Mouse (Mus musculus): ENCODE results near the gene Nucb1. TPM values are rescaled to one million over a fixed set of nuclear protein-coding genes. Genes with fewer than 3 reads are reported as not detected.

The Nucb1 gene
- 106 and 107 TPM in 2 replicates for polyA plus RNA-seq (2015; fragmentation: Nextera tagmentation; extraction: Ambion mirVana)

GRCm38 (mm10) chr7:45509912-45510787 is at the start of gene Nucb1:
Gene Nucb1, minus strand, starts transcription at chr7:45510406.
- no peaks in the 10 kb centered on the region for H3K9me3 ChIP-seq (ENCODE audit: control insufficient read depth, low read length)
- under 1% methylated on average over 44 of the region's 44 CpGs for WGBS
- peak within 1 kb of the TSS; percentile 68 for H3K4me3 ChIP-seq (replicated peaks; ENCODE audit: low read length)
- peak within 1 kb of the TSS; percentile 75 for H3K9ac ChIP-seq (replicated peaks; ENCODE audit: low read depth, low read length)
- ATAC-seq, result peak; percentile 93
- no peaks in the 10 kb centered on the region for H3K27me3 ChIP-seq (replicated peaks; ENCODE audit: control insufficient read depth, insufficient read depth, low read length)
- peak within 1 kb of the TSS; percentile 73 for H3K4me2 ChIP-seq (ENCODE audit: low read length)
- peak within 1 kb of the TSS; percentile 71 for H3K27ac ChIP-seq (ENCODE audit: low read length)
- peaks cover 3% of the 10 kb centered on the region for H3K36me3 ChIP-seq (ENCODE audit: control insufficient read depth, insufficient read depth)
- H3K4me1 ChIP-seq (replicated peaks; ENCODE audit: control insufficient read depth, insufficient read depth, low read length), result peaks cover 16% of the 10 kb centered on the region

- Histone ChIP-seq H3K4me1 (replicated peaks; ENCODE audit: control insufficient read depth, insufficient read depth, low read length) (no peaks in the 10 kb centered on the region), H3K4me2 (ENCODE audit: low read length) (no peak overlapping the region), H3K36me3 (ENCODE audit: control insufficient read depth, insufficient read depth) (no peaks in the 10 kb centered on the region), H3K9ac (replicated peaks; ENCODE audit: low read depth, low read length) (no peak overlapping the region), H3K4me3 (replicated peaks; ENCODE audit: low read length) (no peak overlapping the region), H3K9me3 (ENCODE audit: control insufficient read depth, low read length) (no peaks in the 10 kb centered on the region), H3K27me3 (replicated peaks; ENCODE audit: control insufficient read depth, insufficient read depth, low read length) (no peaks in the 10 kb centered on the region), H3K27ac (ENCODE audit: low read length) (no peak overlapping the region)
- 57% methylated on average over 6 of the region's 6 CpGs for WGBS
- no peak for ATAC-seq
These were observed 48.7 kb upstream of the Nucb1 start for GRCm38 (mm10) chr7:45558907-45559306.

GRCm38 (mm10) chr7:45555787-45556186 is 45.6 kb upstream of the Nucb1 start:
- no peak overlapping the region for H3K9ac ChIP-seq (replicated peaks; ENCODE audit: low read depth, low read length)
- H3K27ac ChIP-seq (ENCODE audit: low read length), result no peak overlapping the region
- no peaks in the 10 kb centered on the region for H3K36me3 ChIP-seq (ENCODE audit: control insufficient read depth, insufficient read depth)
- 29% methylated on average over 8 of the region's 8 CpGs for WGBS
- ATAC-seq, result no peak
- H3K27me3 ChIP-seq (replicated peaks; ENCODE audit: control insufficient read depth, insufficient read depth, low read length), result no peaks in the 10 kb centered on the region
- no peak overlapping the region for H3K4me2 ChIP-seq (ENCODE audit: low read length)
- H3K4me3 ChIP-seq (replicated peaks; ENCODE audit: low read length), result no peak overlapping the region
- no peaks in the 10 kb centered on the region for H3K4me1 ChIP-seq (replicated peaks; ENCODE audit: control insufficient read depth, insufficient read depth, low read length)
- no peaks in the 10 kb centered on the region for H3K9me3 ChIP-seq (ENCODE audit: control insufficient read depth, low read length)

- Histone ChIP-seq H3K27ac (ENCODE audit: low read length) (no peak within 1 kb of the TSS), H3K4me1 (replicated peaks; ENCODE audit: control insufficient read depth, insufficient read depth, low read length) (no peaks in the 10 kb centered on the region), H3K4me3 (replicated peaks; ENCODE audit: low read length) (no peak within 1 kb of the TSS), H3K9me3 (ENCODE audit: control insufficient read depth, low read length) (no peaks in the 10 kb centered on the region), H3K9ac (replicated peaks; ENCODE audit: low read depth, low read length) (no peak within 1 kb of the TSS), H3K4me2 (ENCODE audit: low read length) (no peak within 1 kb of the TSS), H3K27me3 (replicated peaks; ENCODE audit: control insufficient read depth, insufficient read depth, low read length) (no peaks in the 10 kb centered on the region), H3K36me3 (ENCODE audit: control insufficient read depth, insufficient read depth) (no peaks in the 10 kb centered on the region)
- WGBS, result 43% methylated on average over 8 of the region's 8 CpGs
- ATAC-seq, result no peak
These were observed 44.5 kb upstream of the Nucb1 start, which contains the start of gene Hsd17b14 for GRCm38 (mm10) chr7:45554744-45555143. Gene Hsd17b14, plus strand, starts transcription at chr7:45554893.

GRCm38 (mm10) chr7:45553990-45554389 is 43.8 kb upstream of the Nucb1 start:
- Histone ChIP-seq H3K27ac (ENCODE audit: low read length) (no peak overlapping the region), H3K4me2 (ENCODE audit: low read length) (no peak overlapping the region), H3K4me1 (replicated peaks; ENCODE audit: control insufficient read depth, insufficient read depth, low read length) (no peaks in the 10 kb centered on the region), H3K36me3 (ENCODE audit: control insufficient read depth, insufficient read depth) (no peaks in the 10 kb centered on the region), H3K9me3 (ENCODE audit: control insufficient read depth, low read length) (no peaks in the 10 kb centered on the region), H3K4me3 (replicated peaks; ENCODE audit: low read length) (no peak overlapping the region), H3K9ac (replicated peaks; ENCODE audit: low read depth, low read length) (no peak overlapping the region), H3K27me3 (replicated peaks; ENCODE audit: control insufficient read depth, insufficient read depth, low read length) (no peaks in the 10 kb centered on the region)
- WGBS, result 98% methylated on average over 2 of the region's 2 CpGs
- no peak for ATAC-seq

GRCm38 (mm10) chr7:45553519-45553918 is 43.3 kb upstream of the Nucb1 start:
- no peaks in the 10 kb centered on the region for H3K27me3 ChIP-seq (replicated peaks; ENCODE audit: control insufficient read depth, insufficient read depth, low read length)
- no peak overlapping the region for H3K4me3 ChIP-seq (replicated peaks; ENCODE audit: low read length)
- no peak overlapping the region for H3K4me2 ChIP-seq (ENCODE audit: low read length)
- no peaks in the 10 kb centered on the region for H3K36me3 ChIP-seq (ENCODE audit: control insufficient read depth, insufficient read depth)
- WGBS, result 68% methylated on average over 8 of the region's 8 CpGs
- no peak overlapping the region for H3K9ac ChIP-seq (replicated peaks; ENCODE audit: low read depth, low read length)
- ATAC-seq, result no peak
- no peaks in the 10 kb centered on the region for H3K9me3 ChIP-seq (ENCODE audit: control insufficient read depth, low read length)
- no peak overlapping the region for H3K27ac ChIP-seq (ENCODE audit: low read length)
- no peaks in the 10 kb centered on the region for H3K4me1 ChIP-seq (replicated peaks; ENCODE audit: control insufficient read depth, insufficient read depth, low read length)

- H3K4me2 ChIP-seq (ENCODE audit: low read length), result no peak overlapping the region
- no peak for ATAC-seq
- no peak overlapping the region for H3K27ac ChIP-seq (ENCODE audit: low read length)
- H3K4me1 ChIP-seq (replicated peaks; ENCODE audit: control insufficient read depth, insufficient read depth, low read length), result no peaks in the 10 kb centered on the region
- H3K9me3 ChIP-seq (ENCODE audit: control insufficient read depth, low read length), result no peaks in the 10 kb centered on the region
- no peak overlapping the region for H3K9ac ChIP-seq (replicated peaks; ENCODE audit: low read depth, low read length)
- no peaks in the 10 kb centered on the region for H3K27me3 ChIP-seq (replicated peaks; ENCODE audit: control insufficient read depth, insufficient read depth, low read length)
- H3K4me3 ChIP-seq (replicated peaks; ENCODE audit: low read length), result no peak overlapping the region
- 85% methylated on average over 8 of the region's 8 CpGs for WGBS
- H3K36me3 ChIP-seq (ENCODE audit: control insufficient read depth, insufficient read depth), result no peaks in the 10 kb centered on the region
These were observed 41.3 kb upstream of the Nucb1 start for GRCm38 (mm10) chr7:45551512-45551883.

- H3K4me2 ChIP-seq (ENCODE audit: low read length), result no peak overlapping the region
- no peak overlapping the region for H3K9ac ChIP-seq (replicated peaks; ENCODE audit: low read depth, low read length)
- ATAC-seq, result no peak
- no peaks in the 10 kb centered on the region for H3K36me3 ChIP-seq (ENCODE audit: control insufficient read depth, insufficient read depth)
- no peaks in the 10 kb centered on the region for H3K27me3 ChIP-seq (replicated peaks; ENCODE audit: control insufficient read depth, insufficient read depth, low read length)
- H3K4me1 ChIP-seq (replicated peaks; ENCODE audit: control insufficient read depth, insufficient read depth, low read length), result no peaks in the 10 kb centered on the region
- WGBS, result 80% methylated on average over 11 of the region's 11 CpGs
- no peak overlapping the region for H3K27ac ChIP-seq (ENCODE audit: low read length)
- H3K4me3 ChIP-seq (replicated peaks; ENCODE audit: low read length), result no peak overlapping the region
- H3K9me3 ChIP-seq (ENCODE audit: control insufficient read depth, low read length), result no peaks in the 10 kb centered on the region
These were observed 40.8 kb upstream of the Nucb1 start for GRCm38 (mm10) chr7:45550821-45551511.

GRCm38 (mm10) chr7:45549641-45550436 is 39.6 kb upstream of the Nucb1 start:
- H3K27ac ChIP-seq (ENCODE audit: low read length), result no peak overlapping the region
- H3K4me1 ChIP-seq (replicated peaks; ENCODE audit: control insufficient read depth, insufficient read depth, low read length), result no peaks in the 10 kb centered on the region
- no peak overlapping the region for H3K4me2 ChIP-seq (ENCODE audit: low read length)
- H3K9me3 ChIP-seq (ENCODE audit: control insufficient read depth, low read length), result no peaks in the 10 kb centered on the region
- no peak overlapping the region for H3K9ac ChIP-seq (replicated peaks; ENCODE audit: low read depth, low read length)
- WGBS, result 88% methylated on average over 16 of the region's 16 CpGs
- H3K36me3 ChIP-seq (ENCODE audit: control insufficient read depth, insufficient read depth), result no peaks in the 10 kb centered on the region
- H3K4me3 ChIP-seq (replicated peaks; ENCODE audit: low read length), result no peak overlapping the region
- ATAC-seq, result no peak
- no peaks in the 10 kb centered on the region for H3K27me3 ChIP-seq (replicated peaks; ENCODE audit: control insufficient read depth, insufficient read depth, low read length)

All from forebrain, embryonic 16.5 days (tissue).